Mouse (Mus musculus) heart, postnatal 25 days (tissue): Measurements from ENCODE around the gene Olfr209. TPM values are rescaled to one million over a fixed set of nuclear protein-coding genes. Genes with fewer than 3 reads are reported as not detected.
"Not testable (repeated sequence)": the region's sequence is repeated elsewhere in the genome, so short reads cannot be mapped to it uniquely, and the experiment has no call there.

Experiments used
- DNase-seq: peaks from one replicate; pipeline ENCODE4 v3.0.0; 2022; ENCODE audit warnings: low spot score
- intact Hi-C: fragments of 180-260 bp; cut with DNase I; formaldehyde crosslinking; loops from one replicate; pipeline ENCODE4 v1.15.1; 2025
- total RNA-seq, 2 experiments: library from RNA; stranded (reverse); gene quantifications; 2 replicates each; pipeline ENCODE4 v1.2.3; 2021

The Olfr209 gene
- total RNA-seq = not detected

GRCm38 (mm10) chr16:59363893-59364292 lies at the start of gene Olfr209:
Olfr209 (minus strand) TSS chr16:59363993.
- intact Hi-C loops = no loop called here

GRCm38 (mm10) chr16:59413475-59413874 lies 49.7 kb upstream of the Olfr209 start:
- no peak for DNase-seq
- intact Hi-C loops = no loop called here

More at GRCm38 (mm10) chr16:59363893-59364292, at the start of gene Olfr209:
- no peak for DNase-seq

- no peak for DNase-seq
- intact Hi-C loops = no loop called here
Measured at GRCm38 (mm10) chr16:59409800-59410199, 46.0 kb upstream of the Olfr209 start.

- no peak for DNase-seq
- intact Hi-C loops = no loop called here
Measured at GRCm38 (mm10) chr16:59409341-59409748, 45.6 kb upstream of the Olfr209 start.

- DNase-seq = no peak
- intact Hi-C loops = no loop called here
Measured at GRCm38 (mm10) chr16:59407032-59407431, 43.2 kb upstream of the Olfr209 start, which contains the start of gene Gabrr3. Gabrr3 (plus strand) TSS chr16:59407332.

- no peak for DNase-seq
- intact Hi-C loops = loop anchor here (5.0 kb wide), 1 partner anchor 777 kb away; no protein-coding TSS in a partner anchor
Measured at GRCm38 (mm10) chr16:59404798-59405197, 41.0 kb upstream of the Olfr209 start.

GRCm38 (mm10) chr16:59403684-59404083 lies 39.9 kb upstream of the Olfr209 start:
- DNase-seq = no peak
- intact Hi-C loops = loop anchor here (5.0 kb wide), 1 partner anchor 776 kb away; no protein-coding TSS in a partner anchor

- no peak for DNase-seq
- intact Hi-C loops = loop anchor here (5.0 kb wide), 1 partner anchor 775 kb away; no protein-coding TSS in a partner anchor
Measured at GRCm38 (mm10) chr16:59401985-59402384, 38.2 kb upstream of the Olfr209 start.

- intact Hi-C loops = loop anchor here (5.0 kb wide), 1 partner anchor 774 kb away; no protein-coding TSS in a partner anchor
- no peak for DNase-seq
Measured at GRCm38 (mm10) chr16:59401102-59401501, 37.3 kb upstream of the Olfr209 start.

- no peak for DNase-seq
- intact Hi-C loops = no loop called here
Measured at GRCm38 (mm10) chr16:59393300-59393699, 29.5 kb upstream of the Olfr209 start.

- no peak for DNase-seq
- intact Hi-C loops = no loop called here
Measured at GRCm38 (mm10) chr16:59349146-59349545, 14.6 kb downstream of the Olfr209 start, which contains the start of gene Olfr206. Olfr206 (minus strand) TSS chr16:59349246.

GRCm38 (mm10) chr16:59331038-59331437 lies 32.8 kb downstream of the Olfr209 start, which contains the start of gene Olfr205:
Olfr205 (minus strand) TSS chr16:59331138.
- intact Hi-C loops = no loop called here
- DNase-seq = no peak

- intact Hi-C loops, DNase-seq: not testable (repeated sequence)
Measured at GRCm38 (mm10) chr16:59323262-59323661, 40.5 kb downstream of the Olfr209 start.

GRCm38 (mm10) chr16:59318148-59318547 lies 45.6 kb downstream of the Olfr209 start, which contains the start of gene Olfr204:
Olfr204 (minus strand) TSS chr16:59318248.
- intact Hi-C loops = no loop called here
- no peak for DNase-seq

Other genes starting within 250 kb of the Olfr209 start
- not detected for gene Olfr194, start 242.9 kb downstream of the Olfr209 start, total RNA-seq
- not detected for gene Olfr195, start 216.9 kb downstream of the Olfr209 start, total RNA-seq
- gene Olfr196, start 193.5 kb downstream of the Olfr209 start, total RNA-seq = not detected
- not detected for gene Olfr198, start 160.5 kb downstream of the Olfr209 start, total RNA-seq
- not detected for gene Olfr199, start 144.2 kb downstream of the Olfr209 start, total RNA-seq
- gene Olfr201, start 91.4 kb downstream of the Olfr209 start, total RNA-seq = not detected
- gene Olfr202, start 77.2 kb downstream of the Olfr209 start, total RNA-seq = not detected
- not detected for gene Olfr203, start 65.1 kb downstream of the Olfr209 start, total RNA-seq
- not detected for gene Olfr204, start 45.7 kb downstream of the Olfr209 start, total RNA-seq
- not detected for gene Olfr205, start 32.9 kb downstream of the Olfr209 start, total RNA-seq
- gene Olfr206, start 14.7 kb downstream of the Olfr209 start, total RNA-seq = not detected
- under 1 TPM in 1 of 2 experiments, not detected in 1; 0.06 TPM for gene Gabrr3, start 43.3 kb upstream of the Olfr209 start, total RNA-seq
- gene Riox2, start 107.8 kb upstream of the Olfr209 start, total RNA-seq = 10 to 100 TPM; 16.6 to 17.9 TPM
- gene Crybg3, start 237.0 kb upstream of the Olfr209 start, total RNA-seq = 10 to 100 TPM; 69.3 to 76.9 TPM